Mouse (Mus musculus) embryonic facial prominence, embryonic 12.5 days (tissue): ENCODE results near the gene Uso1. TPM values are rescaled to one million over a fixed set of nuclear protein-coding genes. Genes with fewer than 3 reads are reported as not detected.

Experiments used
- ATAC-seq: fragments of 200-750 bp; cut with Nextera tagmentation; 2 replicates; pipeline ENCODE4 v1.8.0; 2017; ENCODE audit not compliant: insufficient number of reproducible peaks, insufficient read depth, low FRiP score, low TSS enrichment
- H3K27ac ChIP-seq: fragments of 300-500 bp; sonication (generic); 2 replicates; pipeline ENCODE4 v1.5.1; 2016; ENCODE audit warnings: mild to moderate bottlenecking
- H3K27me3 ChIP-seq: fragments of 300-500 bp; sonication (generic); 2 replicates; pipeline ENCODE4 v1.6.1; 2016; ENCODE audit warnings: mild to moderate bottlenecking, moderate library complexity
- H3K36me3 ChIP-seq: fragments of 300-500 bp; sonication (generic); 2 replicates; pipeline ENCODE4 v1.6.1; 2016; ENCODE audit warnings: mild to moderate bottlenecking
- H3K4me1 ChIP-seq: fragments of 300-500 bp; sonication (generic); 2 replicates; pipeline ENCODE4 v1.6.1; 2016
- H3K4me2 ChIP-seq: fragments of 300-500 bp; sonication (generic); replicated peaks from 2 replicates; pipeline ENCODE4 v1.6.1; 2016; ENCODE audit warnings: mild to moderate bottlenecking, moderate library complexity
- H3K4me3 ChIP-seq: fragments of 300-500 bp; sonication (generic); 2 replicates; pipeline ENCODE4 v1.5.1; 2016; ENCODE audit warnings: mild to moderate bottlenecking
- H3K9ac ChIP-seq: fragments of 300-500 bp; sonication (generic); 2 replicates; pipeline ENCODE4 v1.6.1; 2016; ENCODE audit warnings: mild to moderate bottlenecking, moderate library complexity
- H3K9me3 ChIP-seq: fragments of 300-500 bp; sonication (generic); 2 replicates; pipeline ENCODE4 v1.6.1; 2016; ENCODE audit warnings: mild to moderate bottlenecking, moderate library complexity
- WGBS: fragments of 180-500 bp; shearing (Covaris S2); methylation state at CpG from one replicate; pipeline ENCODE4 v1.1.7; 2016; 5-methylcytosine and 5-hydroxymethylcytosine counted together
- polyA plus RNA-seq: library from polyadenylated mRNA; unstranded; fragments of >200 nt; fragmentation: Nextera tagmentation; extraction: Ambion mirVana; gene quantifications from 2 replicates; pipeline ENCODE4 v1.2.1, GENCODE M21; 2016

Gene Uso1
- polyA plus RNA-seq, 1 experiment from 2014 or later, result 45.7 TPM

DNA sequence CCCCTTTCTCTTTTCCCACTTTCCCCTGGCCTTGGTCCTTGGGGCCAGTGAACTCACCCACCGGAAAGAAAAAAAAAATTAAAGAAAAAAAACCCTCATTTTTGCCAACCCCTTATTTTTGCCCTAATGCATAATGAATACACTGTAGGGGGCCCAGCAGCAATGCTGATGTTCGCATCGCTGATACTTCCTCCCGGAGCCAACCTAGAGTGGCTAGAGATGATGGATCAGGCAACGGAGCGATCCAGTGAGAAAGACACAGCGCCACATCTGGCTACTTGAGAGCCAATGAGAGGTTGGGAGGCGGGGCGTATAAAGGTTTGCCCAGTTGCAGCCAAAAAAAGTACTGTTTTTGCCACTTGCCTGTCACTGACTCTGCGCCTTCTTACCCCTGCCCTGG is 91.0 kb downstream of the Uso1 start:
- Histone ChIP-seq H3K27me3 (no peaks in the 10 kb centered on the region), H3K27ac (no peak overlapping the region), H3K9ac (no peak overlapping the region), H3K9me3 (no peaks in the 10 kb centered on the region), H3K4me3 (no peak overlapping the region), H3K4me1 (no peaks in the 10 kb centered on the region), H3K4me2 (no peak overlapping the region), H3K36me3 (no peaks in the 10 kb centered on the region)
- ATAC-seq, result no peak
- 25% methylated on average over 10 of the region's 10 CpGs for WGBS

- H3K4me2 ChIP-seq, result no peak overlapping the region
- no peaks in the 10 kb centered on the region for H3K4me1 ChIP-seq
- no peak for ATAC-seq
- no peak overlapping the region for H3K4me3 ChIP-seq
- H3K9me3 ChIP-seq, result no peaks in the 10 kb centered on the region
- H3K27ac ChIP-seq, result no peak overlapping the region
- 89% methylated on average over 3 of the region's 3 CpGs for WGBS
- H3K27me3 ChIP-seq, result no peaks in the 10 kb centered on the region
- no peaks in the 10 kb centered on the region for H3K36me3 ChIP-seq
- H3K9ac ChIP-seq, result no peak overlapping the region
These were observed 91.8 kb downstream of the Uso1 start for GRCm38 (mm10) chr5:92229514-92229913.

- no peak for ATAC-seq
- no peaks in the 10 kb centered on the region for H3K27me3 ChIP-seq
- no peaks in the 10 kb centered on the region for H3K4me1 ChIP-seq
- H3K9ac ChIP-seq, result no peak overlapping the region
- H3K27ac ChIP-seq, result no peak overlapping the region
- WGBS, result 81% methylated on average over 11 of the region's 11 CpGs
- H3K9me3 ChIP-seq, result no peaks in the 10 kb centered on the region
- no peak overlapping the region for H3K4me3 ChIP-seq
- H3K36me3 ChIP-seq, result no peaks in the 10 kb centered on the region
- H3K4me2 ChIP-seq, result no peak overlapping the region
These were observed 92.6 kb downstream of the Uso1 start for GRCm38 (mm10) chr5:92230306-92230705.

GRCm38 (mm10) chr5:92231836-92232235 is 94.1 kb downstream of the Uso1 start:
- H3K36me3 ChIP-seq, result no peaks in the 10 kb centered on the region
- WGBS, result 77% methylated on average over 10 of the region's 10 CpGs
- H3K27me3 ChIP-seq, result no peaks in the 10 kb centered on the region
- H3K9ac ChIP-seq, result no peak overlapping the region
- H3K4me1 ChIP-seq, result no peaks in the 10 kb centered on the region
- no peak overlapping the region for H3K4me2 ChIP-seq
- H3K27ac ChIP-seq, result no peak overlapping the region
- ATAC-seq, result no peak
- no peaks in the 10 kb centered on the region for H3K9me3 ChIP-seq
- no peak overlapping the region for H3K4me3 ChIP-seq

DNA sequence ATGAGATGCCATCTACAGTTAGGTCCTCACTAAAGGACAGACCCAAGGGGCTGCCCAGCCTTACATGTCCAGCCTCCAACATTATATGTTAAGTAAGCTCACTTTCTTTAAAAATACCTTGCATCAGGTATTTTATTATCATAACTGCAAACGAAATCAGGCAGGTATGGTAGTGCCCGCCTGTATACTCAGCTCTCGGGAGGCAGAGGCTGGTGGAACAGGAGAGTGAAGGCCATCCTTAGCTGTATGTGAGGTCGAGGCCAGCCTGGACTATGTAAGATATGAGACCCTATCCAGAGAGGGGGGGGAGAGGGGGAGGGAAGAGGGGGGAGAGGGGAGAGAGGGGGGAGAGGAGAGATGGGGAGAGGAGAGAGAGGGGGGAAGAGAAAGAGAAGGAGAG is 95.6 kb downstream of the Uso1 start:
- Histone ChIP-seq H3K9me3 (no peaks in the 10 kb centered on the region), H3K4me2 (no peak overlapping the region), H3K4me3 (no peak overlapping the region), H3K27ac (no peak overlapping the region), H3K27me3 (no peaks in the 10 kb centered on the region; the same call in 1 of the 2 replicates), H3K9ac (no peak overlapping the region), H3K36me3 (no peaks in the 10 kb centered on the region), H3K4me1 (no peaks in the 10 kb centered on the region)
- 86% methylated on average over 4 of the region's 4 CpGs for WGBS
- no peak for ATAC-seq

DNA sequence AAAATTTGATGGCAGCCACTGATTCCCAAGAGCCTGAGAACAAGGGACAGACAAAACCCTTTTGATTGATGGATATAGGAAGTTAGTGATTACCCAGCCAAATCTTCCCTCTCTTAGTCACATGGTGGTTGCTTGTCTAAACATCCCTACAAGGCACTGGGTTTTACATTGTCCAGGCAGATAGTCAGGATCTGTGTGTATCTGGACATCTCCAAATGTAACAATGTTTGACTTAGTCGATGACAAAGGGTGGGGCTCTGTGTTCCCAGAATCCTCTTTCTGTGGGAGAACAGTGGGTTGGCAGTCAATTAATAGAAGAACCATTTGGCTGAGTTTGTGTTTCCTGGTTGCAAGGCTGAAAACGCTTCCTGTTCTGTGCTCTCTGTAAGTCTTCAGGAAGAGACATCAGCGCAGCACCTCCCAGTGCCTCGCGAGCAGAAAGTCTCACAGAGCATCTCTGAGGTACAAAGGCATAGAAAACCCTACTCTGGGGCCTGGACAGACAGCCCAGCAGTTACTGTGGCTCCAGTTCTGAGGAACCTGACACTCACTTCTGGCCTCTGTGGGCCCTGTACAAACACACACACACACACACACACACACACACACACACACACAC is 97.3 kb downstream of the Uso1 start:
- no peak overlapping the region for H3K9ac ChIP-seq
- no peaks in the 10 kb centered on the region for H3K4me1 ChIP-seq
- H3K27me3 ChIP-seq, result no peaks in the 10 kb centered on the region; the same call in 1 of the 2 replicates
- 0 out of 2 replicates have a peak, but pooled peaks have one; percentile 15 for ATAC-seq
- no peak overlapping the region for H3K27ac ChIP-seq
- WGBS, result 54% methylated on average over 5 of the region's 5 CpGs
- no peaks in the 10 kb centered on the region for H3K9me3 ChIP-seq
- no peaks in the 10 kb centered on the region for H3K36me3 ChIP-seq
- no peak overlapping the region for H3K4me3 ChIP-seq
- H3K4me2 ChIP-seq, result no peak overlapping the region

DNA sequence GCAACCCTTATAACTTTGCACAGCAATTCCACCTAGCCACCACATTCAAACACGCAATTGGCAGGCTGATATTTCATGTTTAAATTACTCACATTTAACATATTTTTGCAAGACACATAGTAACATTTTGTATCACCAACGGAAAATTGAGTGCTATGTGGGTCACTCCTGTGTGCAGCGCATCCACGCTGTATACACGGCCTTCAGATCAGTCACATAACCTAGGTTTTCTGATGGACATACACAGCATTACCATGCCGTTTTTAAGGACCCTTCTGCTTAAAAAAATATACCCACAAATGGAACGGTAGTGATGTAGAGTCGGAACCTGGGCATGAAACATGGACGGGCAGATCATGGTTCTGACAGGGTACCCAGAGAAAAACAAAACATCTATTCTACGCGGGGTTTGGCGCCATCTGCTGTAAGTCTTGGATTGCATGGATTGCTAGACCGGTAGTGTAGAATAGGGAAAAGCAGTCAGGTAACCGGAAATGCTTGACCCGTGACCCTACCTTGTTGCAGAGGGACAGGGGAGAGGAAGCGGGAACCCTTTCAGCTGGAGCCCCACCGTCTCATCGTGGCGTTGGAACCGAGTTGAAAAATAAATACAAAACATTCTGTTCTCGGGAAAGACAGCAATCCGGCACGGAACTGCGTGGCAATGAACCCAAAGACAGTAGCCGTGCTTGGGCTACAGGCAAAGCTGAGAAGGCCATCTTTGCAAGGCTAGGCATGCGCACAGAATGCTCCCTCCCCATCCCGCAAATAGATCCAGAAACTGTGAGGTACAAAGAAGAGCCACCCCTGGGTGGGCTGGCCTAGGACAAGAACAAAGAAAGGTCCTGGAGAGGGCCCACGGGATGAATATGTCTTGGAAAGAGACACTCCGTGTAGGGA is 101.8 kb downstream of the Uso1 start:
- WGBS, result 42% methylated on average over 29 of the region's 29 CpGs
- Histone ChIP-seq H3K4me3 (no peak overlapping the region), H3K4me1 (no peaks in the 10 kb centered on the region), H3K9me3 (no peaks in the 10 kb centered on the region), H3K4me2 (0 out of 2 replicates have a peak overlapping the region, but pooled peaks have one; percentile 19), H3K27ac (no peak overlapping the region), H3K27me3 (no peaks in the 10 kb centered on the region; the same call in 1 of the 2 replicates), H3K9ac (no peak overlapping the region), H3K36me3 (no peaks in the 10 kb centered on the region)
- ATAC-seq, result no peak

DNA sequence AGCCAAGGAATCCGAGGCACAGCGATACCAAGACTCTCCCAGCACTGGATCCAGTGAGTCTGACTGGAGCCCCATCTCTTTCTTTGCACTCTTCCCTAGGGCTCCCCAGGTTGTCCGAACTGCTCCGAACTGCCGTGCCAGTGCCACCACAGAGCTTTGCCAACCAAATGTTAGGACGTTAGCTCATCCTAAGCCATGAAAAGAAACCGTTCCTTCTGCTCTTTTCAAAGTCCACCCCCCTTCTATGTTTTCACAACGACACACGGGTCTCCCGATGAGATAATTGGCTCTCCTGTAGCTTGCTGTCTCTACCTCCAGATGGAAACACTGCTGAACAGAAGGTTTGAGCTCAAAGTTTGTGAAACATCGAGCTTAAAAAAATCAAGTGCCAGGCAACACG is 103.0 kb downstream of the Uso1 start:
- Histone ChIP-seq H3K27me3 (no peaks in the 10 kb centered on the region; the same call in 1 of the 2 replicates), H3K36me3 (no peaks in the 10 kb centered on the region), H3K9ac (no peak overlapping the region), H3K27ac (no peak overlapping the region), H3K9me3 (no peaks in the 10 kb centered on the region), H3K4me2 (no peak overlapping the region), H3K4me3 (no peak overlapping the region), H3K4me1 (no peaks in the 10 kb centered on the region)
- no peak for ATAC-seq
- WGBS, result 90% methylated on average over 12 of the region's 12 CpGs

DNA sequence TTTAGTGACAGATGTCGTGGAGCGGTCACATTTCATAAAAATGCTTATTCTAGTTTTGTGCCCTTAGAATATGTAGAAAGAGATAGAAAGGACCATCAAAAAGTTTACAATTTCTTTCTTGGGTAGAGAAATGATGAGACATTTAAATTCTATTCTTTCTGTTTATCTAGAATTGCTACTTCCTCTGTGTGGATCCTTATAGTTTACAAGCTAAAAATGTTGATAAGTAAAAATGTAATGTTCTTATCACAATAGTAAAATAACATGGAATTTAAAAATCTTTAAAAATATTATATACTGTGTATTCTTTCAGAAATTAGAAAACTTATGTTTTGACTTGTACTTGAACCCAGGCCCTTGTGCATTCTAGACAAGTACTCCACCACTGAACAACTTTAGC is 107.2 kb downstream of the Uso1 start:
- Histone ChIP-seq H3K9me3 (no peaks in the 10 kb centered on the region), H3K27ac (no peak overlapping the region), H3K27me3 (no peaks in the 10 kb centered on the region), H3K9ac (no peak overlapping the region), H3K36me3 (no peaks in the 10 kb centered on the region), H3K4me2 (no peak overlapping the region), H3K4me1 (no peaks in the 10 kb centered on the region), H3K4me3 (no peak overlapping the region)
- 94% methylated on average over 2 of the region's 2 CpGs for WGBS
- no peak for ATAC-seq

DNA sequence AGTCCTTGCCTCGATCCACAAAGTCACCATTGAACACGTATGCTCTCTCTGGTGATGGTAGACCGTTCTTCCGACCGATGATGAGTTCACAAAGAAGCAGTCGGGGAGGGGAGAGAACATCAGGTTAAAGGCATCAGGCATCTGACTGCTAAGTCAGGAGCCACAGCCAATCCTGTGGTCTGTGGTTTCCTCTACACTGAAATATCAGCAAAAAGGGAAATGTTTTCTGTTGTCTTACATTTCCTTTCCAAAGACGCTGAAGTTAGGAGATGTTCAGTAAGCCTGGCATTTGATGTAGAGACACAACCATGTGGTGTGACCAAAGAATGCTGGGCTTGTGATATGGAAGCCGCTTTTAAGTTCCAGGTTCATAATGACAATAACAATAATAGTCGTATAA is 107.7 kb downstream of the Uso1 start:
- 90% methylated on average over 9 of the region's 9 CpGs for WGBS
- Histone ChIP-seq H3K9me3 (no peaks in the 10 kb centered on the region), H3K27me3 (no peaks in the 10 kb centered on the region), H3K4me2 (no peak overlapping the region), H3K36me3 (no peaks in the 10 kb centered on the region), H3K4me3 (no peak overlapping the region), H3K4me1 (no peaks in the 10 kb centered on the region), H3K9ac (no peak overlapping the region), H3K27ac (no peak overlapping the region)
- ATAC-seq, result no peak

DNA sequence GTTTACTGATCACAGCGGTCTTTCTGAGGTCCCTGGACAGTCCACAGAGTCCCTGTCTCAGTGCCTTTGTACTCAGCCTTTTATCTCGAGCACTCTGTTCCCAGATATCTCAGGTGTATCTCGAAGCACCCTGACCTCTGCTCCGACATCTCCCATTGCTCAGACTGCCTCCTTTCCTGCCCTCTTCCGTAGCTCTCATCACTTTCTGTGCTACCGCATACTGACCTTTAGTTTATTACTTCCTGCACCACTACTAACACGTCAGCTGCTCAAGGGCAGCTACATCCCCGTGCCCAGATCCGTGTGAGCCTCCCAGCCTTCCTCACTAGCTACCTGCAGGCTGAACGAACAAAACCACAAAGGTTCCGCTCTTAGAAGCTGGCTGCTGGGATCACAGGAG is 110.9 kb downstream of the Uso1 start:
- no peak overlapping the region for H3K4me3 ChIP-seq
- no peak overlapping the region for H3K9ac ChIP-seq
- H3K27me3 ChIP-seq, result no peaks in the 10 kb centered on the region
- no peak overlapping the region for H3K4me2 ChIP-seq
- H3K27ac ChIP-seq, result no peak overlapping the region
- H3K36me3 ChIP-seq, result no peaks in the 10 kb centered on the region
- H3K4me1 ChIP-seq, result peaks cover 5% of the 10 kb centered on the region; the same call in 1 of the 2 replicates
- ATAC-seq, result no peak
- H3K9me3 ChIP-seq, result no peaks in the 10 kb centered on the region
- 84% methylated on average over 11 of the region's 11 CpGs for WGBS

DNA sequence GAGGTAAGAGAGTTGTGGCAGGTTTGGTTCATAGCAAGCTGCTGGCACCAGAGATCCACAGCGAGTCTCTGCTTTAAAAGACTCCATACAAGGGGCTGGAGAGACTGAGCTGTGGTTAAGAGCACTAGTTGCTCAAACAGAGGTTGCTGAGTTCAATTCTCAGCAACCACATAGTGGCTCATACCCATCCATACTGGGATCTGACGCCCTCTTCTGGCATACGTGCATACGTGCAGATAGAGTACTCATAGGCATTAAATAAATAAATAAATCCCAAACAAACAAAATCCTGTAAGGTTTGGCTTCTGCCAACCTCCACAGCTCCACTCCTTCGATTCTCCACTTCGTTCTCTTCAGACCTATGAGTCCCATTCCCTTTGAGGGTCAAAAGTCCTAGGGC is 114.3 kb downstream of the Uso1 start:
- WGBS, result 87% methylated on average over 6 of the region's 6 CpGs
- Histone ChIP-seq H3K4me3 (no peak overlapping the region), H3K27me3 (0 out of 2 replicates have a peak, but pooled peaks cover 5% of the 10 kb centered on the region), H3K4me2 (no peak overlapping the region), H3K9ac (no peak overlapping the region), H3K36me3 (no peaks in the 10 kb centered on the region), H3K4me1 (peaks cover 5% of the 10 kb centered on the region; the same call in 1 of the 2 replicates), H3K9me3 (no peaks in the 10 kb centered on the region), H3K27ac (no peak overlapping the region)
- no peak for ATAC-seq
